Mouse (Mus musculus) heart, embryonic 12.5 days (tissue): Measurements from ENCODE around the gene C9orf72. TPM values are rescaled to one million over a fixed set of nuclear protein-coding genes. Genes with fewer than 3 reads are reported as not detected.
A peak's percentile ranks its signal among the peaks of the same experiment; 100 is the strongest.

Experiments used
- ATAC-seq: fragments of 200-750 bp; cut with Nextera tagmentation; 2 replicates; pipeline ENCODE4 v1.8.0; 2017; ENCODE audit warnings: moderate TSS enrichment, moderate library complexity; ENCODE audit not compliant: insufficient number of reproducible peaks, low FRiP score
- H3K27ac ChIP-seq: fragments of 300-500 bp; sonication (generic); 2 replicates; pipeline ENCODE4 v1.5.1; 2016; ENCODE audit warnings: mild to moderate bottlenecking, moderate library complexity; ENCODE audit not compliant: poor library complexity, severe bottlenecking
- H3K27me3 ChIP-seq: fragments of 300-500 bp; sonication (generic); replicated peaks from 2 replicates; pipeline ENCODE4 v1.6.1; 2016; ENCODE audit warnings: mild to moderate bottlenecking, moderate library complexity
- H3K36me3 ChIP-seq: fragments of 300-500 bp; sonication (generic); 2 replicates; pipeline ENCODE4 v1.6.1; 2016; ENCODE audit warnings: mild to moderate bottlenecking, moderate library complexity
- H3K4me1 ChIP-seq: fragments of 300-500 bp; sonication (generic); replicated peaks from 2 replicates; pipeline ENCODE4 v1.6.1; 2016; ENCODE audit warnings: mild to moderate bottlenecking
- H3K4me2 ChIP-seq: fragments of 300-500 bp; sonication (generic); 2 replicates; pipeline ENCODE4 v1.6.1; 2016; ENCODE audit warnings: mild to moderate bottlenecking, moderate library complexity
- H3K4me3 ChIP-seq: fragments of 300-500 bp; sonication (generic); 2 replicates; pipeline ENCODE4 v1.5.1; 2016; ENCODE audit warnings: mild to moderate bottlenecking
- H3K9ac ChIP-seq: fragments of 300-500 bp; sonication (generic); 2 replicates; pipeline ENCODE4 v1.6.1; 2016; ENCODE audit warnings: mild to moderate bottlenecking, moderate library complexity
- H3K9me3 ChIP-seq: fragments of 300-500 bp; sonication (generic); replicated peaks from 2 replicates; pipeline ENCODE4 v1.6.1; 2016; ENCODE audit warnings: mild to moderate bottlenecking, moderate library complexity
- WGBS: fragments of 180-500 bp; shearing (Covaris S2); methylation state at CpG from one replicate; pipeline ENCODE4 v1.1.7; 2016; 5-methylcytosine and 5-hydroxymethylcytosine counted together
- polyA plus RNA-seq: library from polyadenylated mRNA; unstranded; fragments of >200 nt; fragmentation: Nextera tagmentation; extraction: Ambion mirVana; gene quantifications from 2 replicates; pipeline ENCODE4 v1.2.1, GENCODE M21; 2016

Gene C9orf72
- polyA plus RNA-seq, 1 experiment from 2014 or later: 19.1 TPM

- Histone ChIP-seq H3K4me1 (no peaks in the 10 kb centered on the region), H3K4me2 (peak overlapping the region; percentile 95), H3K9me3 (no peaks in the 10 kb centered on the region), H3K27me3 (peaks cover 5% of the 10 kb centered on the region; the same call in 1 of the 2 replicates), H3K9ac (peak overlapping the region; percentile 74; the same call in 1 of the 2 replicates), H3K27ac (no peak overlapping the region), H3K4me3 (peak overlapping the region; percentile 74), H3K36me3 (no peaks in the 10 kb centered on the region)
- ATAC-seq: no peak
- WGBS: 27% methylated on average over 20 of the region's 20 CpGs
Observed at GRCm38 (mm10) chr4:35155132-35155922, 70.6 kb downstream of the C9orf72 start.

GRCm38 (mm10) chr4:35154051-35154450 lies 71.9 kb downstream of the C9orf72 start:
- no peak for ATAC-seq
- Histone ChIP-seq H3K4me1 (no peaks in the 10 kb centered on the region), H3K4me3 (no peak overlapping the region), H3K9ac (no peak overlapping the region), H3K27me3 (peaks cover 5% of the 10 kb centered on the region; the same call in 1 of the 2 replicates), H3K27ac (no peak overlapping the region), H3K9me3 (no peaks in the 10 kb centered on the region), H3K36me3 (no peaks in the 10 kb centered on the region), H3K4me2 (no peak overlapping the region)
- 56% methylated on average over 3 of the region's 3 CpGs for WGBS

- H3K27me3 ChIP-seq: peaks cover 5% of the 10 kb centered on the region; the same call in 1 of the 2 replicates
- WGBS: 66% methylated on average over 4 of the region's 4 CpGs
- H3K4me3 ChIP-seq: no peak within 1 kb of the TSS
- H3K4me1 ChIP-seq: no peaks in the 10 kb centered on the region
- no peak within 1 kb of the TSS for H3K27ac ChIP-seq
- H3K9me3 ChIP-seq: no peaks in the 10 kb centered on the region
- no peak within 1 kb of the TSS for H3K9ac ChIP-seq
- no peak for ATAC-seq
- no peaks in the 10 kb centered on the region for H3K36me3 ChIP-seq
- no peak within 1 kb of the TSS for H3K4me2 ChIP-seq
Observed at GRCm38 (mm10) chr4:35151756-35152155, 74.2 kb downstream of the C9orf72 start, which contains the start of gene Ifnk. Gene Ifnk (plus strand): TSS chr4:35152056.

DNA sequence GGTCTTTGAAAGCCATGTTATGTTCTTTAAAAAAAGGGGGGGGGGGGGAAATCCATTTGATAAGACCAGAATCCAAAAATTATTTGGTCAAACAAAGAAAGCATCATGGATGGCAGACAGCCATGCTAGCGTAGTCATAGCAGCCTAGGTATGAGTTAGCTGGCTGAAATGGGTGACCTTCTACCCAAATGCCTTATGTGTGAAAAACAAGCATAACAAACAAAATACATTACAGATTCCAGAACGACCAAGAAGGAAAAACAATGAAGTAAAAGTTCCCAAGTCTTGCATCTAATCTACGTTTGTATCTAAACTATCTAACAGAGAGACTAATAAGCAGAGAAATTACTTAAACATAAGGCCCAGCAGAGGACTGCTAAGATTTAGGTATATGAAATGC lies 75.3 kb downstream of the C9orf72 start:
- WGBS: 73% methylated on average over 3 of the region's 3 CpGs
- H3K4me3 ChIP-seq: no peak overlapping the region
- H3K9ac ChIP-seq: no peak overlapping the region
- no peak overlapping the region for H3K27ac ChIP-seq
- no peaks in the 10 kb centered on the region for H3K4me1 ChIP-seq
- H3K27me3 ChIP-seq: peaks cover 5% of the 10 kb centered on the region; the same call in 1 of the 2 replicates
- H3K9me3 ChIP-seq: no peaks in the 10 kb centered on the region
- no peak overlapping the region for H3K4me2 ChIP-seq
- H3K36me3 ChIP-seq: no peaks in the 10 kb centered on the region
- no peak for ATAC-seq

GRCm38 (mm10) chr4:35148326-35148725 lies 77.6 kb downstream of the C9orf72 start:
- Histone ChIP-seq H3K36me3 (no peaks in the 10 kb centered on the region), H3K9me3 (no peaks in the 10 kb centered on the region), H3K4me2 (no peak overlapping the region), H3K27me3 (no peaks in the 10 kb centered on the region; the same call in 1 of the 2 replicates), H3K27ac (no peak overlapping the region), H3K4me1 (0 out of 2 replicates have a peak, but pooled peaks cover 6% of the 10 kb centered on the region), H3K9ac (no peak overlapping the region), H3K4me3 (no peak overlapping the region)
- WGBS: 88% methylated on average over 4 of the region's 4 CpGs
- ATAC-seq: no peak

DNA sequence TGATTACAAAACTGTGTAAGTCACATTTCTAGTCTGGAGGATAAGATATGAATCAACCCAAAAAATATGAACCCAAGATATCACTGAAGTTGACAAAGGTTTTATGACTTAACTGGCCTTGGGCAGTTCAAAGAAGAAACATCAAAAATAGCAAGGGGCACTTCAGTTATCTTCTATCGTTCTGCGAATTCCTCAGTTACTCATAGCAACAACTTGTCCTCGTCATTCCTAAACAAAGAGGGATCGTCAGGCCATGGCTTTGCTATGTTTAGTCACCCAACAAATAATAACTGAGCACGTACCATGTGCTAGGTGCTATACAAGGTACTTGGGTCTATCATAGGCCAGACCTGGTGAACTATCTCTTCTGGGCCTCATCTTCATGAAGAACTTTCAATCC lies 79.4 kb downstream of the C9orf72 start:
- 65% methylated on average over 5 of the region's 5 CpGs for WGBS
- H3K4me3 ChIP-seq: no peak overlapping the region
- H3K4me2 ChIP-seq: no peak overlapping the region
- H3K9ac ChIP-seq: no peak overlapping the region
- no peak overlapping the region for H3K27ac ChIP-seq
- no peak for ATAC-seq
- H3K9me3 ChIP-seq: no peaks in the 10 kb centered on the region
- H3K4me1 ChIP-seq: 0 out of 2 replicates have a peak, but pooled peaks cover 6% of the 10 kb centered on the region
- H3K27me3 ChIP-seq: no peaks in the 10 kb centered on the region
- no peaks in the 10 kb centered on the region for H3K36me3 ChIP-seq

- no peaks in the 10 kb centered on the region for H3K27me3 ChIP-seq
- no peak for ATAC-seq
- WGBS: 78% methylated on average over 10 of the region's 10 CpGs
- no peak overlapping the region for H3K4me2 ChIP-seq
- no peaks in the 10 kb centered on the region for H3K9me3 ChIP-seq
- no peak overlapping the region for H3K9ac ChIP-seq
- no peak overlapping the region for H3K27ac ChIP-seq
- H3K36me3 ChIP-seq: no peaks in the 10 kb centered on the region
- H3K4me1 ChIP-seq: 0 out of 2 replicates have a peak, but pooled peaks cover 6% of the 10 kb centered on the region
- H3K4me3 ChIP-seq: no peak overlapping the region
Observed at GRCm38 (mm10) chr4:35145726-35146125, 80.2 kb downstream of the C9orf72 start.

DNA sequence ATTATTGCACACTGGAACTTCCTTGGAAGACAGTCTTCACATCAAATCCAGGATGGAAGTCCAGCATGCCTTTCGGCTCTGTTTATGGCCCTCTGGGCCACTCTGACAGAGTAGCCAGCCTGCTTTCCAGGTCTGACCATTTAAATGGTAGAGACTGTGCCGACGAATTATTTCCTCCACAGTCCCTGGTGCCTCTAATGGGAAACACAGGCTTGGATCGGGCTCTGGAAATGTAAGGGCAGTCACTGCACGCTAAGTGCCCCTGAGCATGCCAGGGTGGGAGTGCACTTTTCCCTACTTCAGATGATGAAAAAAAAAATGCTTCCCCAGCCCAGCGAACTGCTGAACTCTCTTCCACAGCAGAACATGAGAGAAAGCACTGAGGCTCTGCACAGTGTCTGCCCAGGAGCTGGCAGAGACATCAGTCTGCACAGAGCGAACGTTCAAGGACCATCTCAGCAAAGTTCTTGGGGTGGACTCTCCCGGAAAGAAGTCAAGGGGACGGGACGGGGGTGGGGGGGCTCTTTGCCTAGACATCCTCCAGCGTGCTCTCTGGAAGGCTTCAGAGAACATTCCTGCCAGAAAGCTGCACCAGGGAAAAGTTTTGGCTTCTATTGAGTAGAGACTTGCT lies 82.4 kb downstream of the C9orf72 start:
- 58% methylated on average over 12 of the region's 12 CpGs for WGBS
- ATAC-seq: no peak
- Histone ChIP-seq H3K27me3 (no peaks in the 10 kb centered on the region), H3K4me1 (0 out of 2 replicates have a peak, but pooled peaks cover 6% of the 10 kb centered on the region), H3K4me2 (peak overlapping the region; percentile 21), H3K36me3 (no peaks in the 10 kb centered on the region), H3K4me3 (no peak overlapping the region), H3K27ac (no peak overlapping the region), H3K9ac (no peak overlapping the region), H3K9me3 (no peaks in the 10 kb centered on the region)

Other genes starting within 250 kb of the C9orf72 start
- not detected in 2 replicates for gene Ifnk, start 74.1 kb downstream of the C9orf72 start, polyA plus RNA-seq
- gene Mob3b, start 68.7 kb downstream of the C9orf72 start, polyA plus RNA-seq: 3.5 and 3.6 TPM in 2 replicates